Mouse (Mus musculus) hindbrain, embryonic 14.5 days (tissue): ENCODE data around the gene Tmx2. TPM values are rescaled to one million over a fixed set of nuclear protein-coding genes. Genes with fewer than 3 reads are reported as not detected.

Experiments
- ATAC-seq: fragments of 200-750 bp; cut with Nextera tagmentation; 2 replicates; pipeline ENCODE4 v1.8.0; 2017; ENCODE audit warnings: moderate number of reproducible peaks, mild to moderate bottlenecking, moderate TSS enrichment, moderate library complexity; ENCODE audit not compliant: low FRiP score
- DNase-seq: peaks from one replicate; pipeline ENCODE4 v3.0.0-alpha.2; 2015; ENCODE audit warnings: low spot score
- H3K27ac ChIP-seq: fragments of 300-500 bp; sonication (generic); 2 replicates; pipeline ENCODE4 v1.5.1; 2014; ENCODE audit warnings: mild to moderate bottlenecking, moderate library complexity
- H3K27me3 ChIP-seq: fragments of 300-500 bp; sonication (generic); 2 replicates; pipeline ENCODE4 v1.6.1; 2014; ENCODE audit warnings: mild to moderate bottlenecking, low read length, mixed read lengths; ENCODE audit not compliant: control insufficient read depth, insufficient read depth
- H3K36me3 ChIP-seq: fragments of 300-500 bp; sonication (generic); replicated peaks from 2 replicates; pipeline ENCODE4 v1.6.1; 2014; ENCODE audit not compliant: control insufficient read depth, insufficient read depth
- H3K4me1 ChIP-seq: fragments of 300-500 bp; sonication (generic); replicated peaks from 2 replicates; pipeline ENCODE4 v1.6.1; 2014; ENCODE audit warnings: antibody characterized with exemption, low read length, mixed read lengths; ENCODE audit not compliant: control insufficient read depth, insufficient read depth
- H3K4me2 ChIP-seq: fragments of 300-500 bp; sonication (generic); replicated peaks from 2 replicates; pipeline ENCODE4 v1.6.1; 2014; ENCODE audit warnings: mild to moderate bottlenecking, moderate library complexity
- H3K4me3 ChIP-seq: fragments of 300-500 bp; sonication (generic); replicated peaks from 2 replicates; pipeline ENCODE4 v1.5.1; 2014; ENCODE audit warnings: mild to moderate bottlenecking, low read length
- H3K9ac ChIP-seq: fragments of 300-500 bp; sonication (generic); 2 replicates; pipeline ENCODE4 v1.6.1; 2014
- H3K9me3 ChIP-seq: fragments of 300-500 bp; sonication (generic); 2 replicates; pipeline ENCODE4 v1.6.1; 2016; ENCODE audit warnings: low read length; ENCODE audit not compliant: control insufficient read depth
- WGBS: fragments of 180-500 bp; shearing (Covaris S2); extraction: QIAGEN DNeasy Blood & Tissue Kit; methylation state at CpG from one replicate; pipeline ENCODE4 v1.1.7; 2014; 5-methylcytosine and 5-hydroxymethylcytosine counted together
- polyA plus RNA-seq: library from polyadenylated mRNA; unstranded; fragments of >200 nt; fragmentation: Nextera tagmentation; extraction: Ambion mirVana; gene quantifications from 2 replicates; pipeline ENCODE4 v1.2.1, GENCODE M21; 2014

The Tmx2 gene
- polyA plus RNA-seq, 1 experiment from 2014 or later, result 316 TPM

DNA sequence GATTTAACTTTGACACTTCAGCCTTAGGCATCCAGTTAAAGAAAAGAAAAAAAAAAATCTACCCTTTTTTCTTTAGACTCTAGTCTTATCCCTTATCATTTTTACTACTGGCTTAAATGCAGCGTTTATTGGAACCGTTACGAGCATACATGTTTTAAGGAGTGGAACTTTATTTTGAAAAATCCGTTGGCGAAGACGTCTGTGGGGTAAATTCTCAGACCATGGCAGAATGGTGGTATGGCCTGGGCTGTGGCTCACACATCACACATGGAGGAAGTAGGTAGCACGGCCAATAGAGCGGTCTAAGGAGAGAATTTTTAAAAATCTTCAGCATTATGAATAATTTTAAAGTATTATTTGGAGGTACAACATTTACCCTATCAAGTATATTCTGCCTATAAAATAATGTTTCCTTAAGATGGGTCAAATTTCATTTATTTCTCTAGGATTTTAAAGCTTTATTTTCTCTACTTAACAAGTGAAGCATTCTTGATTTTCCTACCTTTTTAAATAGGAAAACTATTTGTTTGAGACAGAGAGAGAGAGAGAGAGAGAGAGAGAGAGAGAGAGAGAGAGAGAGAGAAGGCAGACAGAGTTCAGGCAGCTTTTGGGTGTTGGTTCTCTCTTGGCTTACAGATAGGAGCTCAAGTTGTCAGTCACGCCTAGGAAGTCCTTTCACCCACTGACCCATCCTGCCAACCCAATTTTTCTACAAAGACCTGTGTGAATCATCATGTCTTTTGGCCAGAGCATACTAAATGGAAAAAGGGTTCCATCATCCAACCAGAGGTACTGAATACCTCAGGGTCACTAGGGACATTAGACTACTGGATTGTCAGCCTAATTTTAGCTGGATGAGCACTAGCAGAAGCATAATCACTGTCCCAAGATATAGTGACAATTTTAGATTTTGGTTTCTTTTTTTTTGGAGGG is 37.7 kb upstream of the Tmx2 start:
- Histone ChIP-seq H3K9me3 (no peaks in the 10 kb centered on the region), H3K27me3 (no peaks in the 10 kb centered on the region), H3K27ac (peak overlapping the region; percentile 95), H3K4me2 (peak overlapping the region; percentile 89), H3K4me1 (peaks cover 16% of the 10 kb centered on the region), H3K36me3 (peaks cover 10% of the 10 kb centered on the region), H3K9ac (peak overlapping the region; percentile 69), H3K4me3 (peak overlapping the region; percentile 98)
- ATAC-seq (no peak), DNase-seq (no peak)
- WGBS, result 37% methylated on average over 9 of the region's 9 CpGs

GRCm38 (mm10) chr2:84715562-84716361 is 36.8 kb upstream of the Tmx2 start:
- DNase-seq (peak; percentile 87), ATAC-seq (peak; percentile 95)
- Histone ChIP-seq H3K27ac (peak overlapping the region; percentile 95), H3K36me3 (peaks cover 6% of the 10 kb centered on the region), H3K27me3 (no peaks in the 10 kb centered on the region), H3K9ac (peak overlapping the region; percentile 69), H3K4me2 (peak overlapping the region; percentile 89), H3K9me3 (no peaks in the 10 kb centered on the region), H3K4me3 (peak overlapping the region; percentile 98), H3K4me1 (peaks cover 16% of the 10 kb centered on the region)
- WGBS, result under 1% methylated on average over 33 of the region's 33 CpGs

DNA sequence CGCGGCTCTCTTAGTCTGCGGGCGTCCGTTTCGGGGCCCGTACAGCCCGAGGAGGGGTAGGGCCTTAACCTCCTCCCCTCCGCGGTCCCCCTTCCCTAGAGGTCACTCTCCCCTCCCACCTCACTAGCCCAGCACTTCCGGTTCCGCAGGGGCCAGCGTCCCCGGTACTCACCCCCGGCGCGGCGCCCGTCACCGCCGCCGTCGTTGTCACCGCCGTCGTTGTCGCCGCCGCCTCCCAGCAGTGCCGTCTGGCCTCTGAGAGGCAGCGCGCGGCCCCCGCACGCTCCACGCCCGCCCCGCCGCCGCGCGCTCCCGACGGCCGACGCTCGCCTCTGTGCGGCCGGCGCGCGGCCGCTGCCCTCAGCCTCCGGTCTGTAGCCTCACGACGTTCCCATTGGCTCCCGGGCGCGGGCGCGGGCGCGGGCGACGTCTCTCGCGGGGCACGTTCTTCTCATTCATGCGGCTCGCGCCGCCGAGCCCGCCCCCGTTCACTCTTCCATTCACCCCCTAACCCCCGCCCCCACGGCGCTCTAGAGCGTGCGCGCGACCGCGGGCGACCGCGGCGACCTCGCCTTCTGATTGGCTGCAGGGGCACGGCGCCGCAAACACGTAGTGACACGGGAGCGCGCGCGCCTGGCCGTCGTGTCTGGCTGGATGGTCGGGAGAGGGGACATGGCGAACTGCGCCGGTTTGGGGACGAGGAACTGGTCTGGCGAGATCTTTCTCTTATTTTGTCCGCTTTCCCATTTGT is 36.0 kb upstream of the Tmx2 start, which contains the start of gene Zdhhc5:
Gene Zdhhc5 (minus strand): TSS at position 370 of the 751 bp plus-strand sequence.
- ATAC-seq (peak; percentile 98), DNase-seq (peak; percentile 97)
- peaks cover 16% of the 10 kb centered on the region for H3K4me1 ChIP-seq
- peaks cover 13% of the 10 kb centered on the region for H3K36me3 ChIP-seq
- under 1% methylated on average over 96 of the region's 107 CpGs for WGBS
- H3K27ac ChIP-seq, result peak within 1 kb of the TSS; percentile 95
- H3K4me2 ChIP-seq, result peak within 1 kb of the TSS; percentile 89
- no peaks in the 10 kb centered on the region for H3K27me3 ChIP-seq
- H3K9me3 ChIP-seq, result no peaks in the 10 kb centered on the region
- peak within 1 kb of the TSS; percentile 96 for H3K9ac ChIP-seq
- peak within 1 kb of the TSS; percentile 98 for H3K4me3 ChIP-seq

DNA sequence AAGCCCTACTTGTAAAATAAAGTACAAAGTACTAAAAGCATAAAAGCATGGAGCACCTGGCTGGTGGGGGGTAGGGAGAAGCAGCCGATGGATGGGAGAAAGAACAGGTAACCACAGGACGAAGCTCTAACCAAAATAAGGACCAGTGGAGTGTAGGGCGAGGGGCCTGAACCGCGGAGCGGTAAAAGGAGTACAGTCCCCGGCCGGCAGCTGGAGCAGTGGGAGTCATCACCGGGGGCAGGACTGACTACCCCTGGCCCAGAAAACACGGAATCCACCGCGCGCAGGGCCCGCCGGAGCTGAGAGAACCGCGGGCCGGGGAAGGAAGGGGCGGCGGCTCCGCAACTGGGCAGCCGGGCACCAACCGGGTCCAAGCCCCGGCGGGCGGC is 35.5 kb upstream of the Tmx2 start:
- Histone ChIP-seq H3K9ac (peak overlapping the region; percentile 96), H3K9me3 (no peaks in the 10 kb centered on the region), H3K36me3 (peaks cover 18% of the 10 kb centered on the region), H3K27ac (peak overlapping the region; percentile 95), H3K4me1 (peaks cover 16% of the 10 kb centered on the region), H3K27me3 (no peaks in the 10 kb centered on the region), H3K4me2 (peak overlapping the region; percentile 82), H3K4me3 (peak overlapping the region; percentile 98)
- WGBS, result under 1% methylated on average over 22 of the region's 26 CpGs
- DNase-seq (no peak), ATAC-seq (no peak; the same call in 1 of the 2 replicates)

DNA sequence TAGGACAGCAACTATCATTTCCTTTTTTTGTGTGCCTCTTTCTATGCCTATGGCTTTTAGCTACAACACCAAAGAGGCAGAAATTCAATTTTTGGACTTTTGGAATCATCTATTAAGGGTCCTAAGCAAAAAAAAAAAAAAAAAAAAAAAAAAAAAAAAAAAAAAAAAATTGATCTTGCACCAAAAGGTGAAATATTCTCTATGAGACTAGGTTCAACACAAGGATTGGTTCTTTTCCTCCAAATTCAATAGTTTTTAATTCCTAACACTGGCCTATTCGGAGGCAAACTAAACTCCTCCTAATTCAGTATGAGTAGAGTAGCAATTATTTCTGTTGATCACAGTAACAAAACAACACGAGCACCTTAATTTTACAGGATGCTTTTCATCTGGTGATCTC is 33.0 kb upstream of the Tmx2 start:
- DNase-seq (no peak), ATAC-seq (no peak)
- Histone ChIP-seq H3K9ac (no peak overlapping the region), H3K4me3 (no peak overlapping the region), H3K4me1 (peaks cover 16% of the 10 kb centered on the region), H3K9me3 (no peaks in the 10 kb centered on the region), H3K27ac (no peak overlapping the region), H3K27me3 (no peaks in the 10 kb centered on the region), H3K4me2 (no peak overlapping the region), H3K36me3 (peaks cover 41% of the 10 kb centered on the region)
- WGBS, result 96% methylated on average over 2 of the region's 2 CpGs

DNA sequence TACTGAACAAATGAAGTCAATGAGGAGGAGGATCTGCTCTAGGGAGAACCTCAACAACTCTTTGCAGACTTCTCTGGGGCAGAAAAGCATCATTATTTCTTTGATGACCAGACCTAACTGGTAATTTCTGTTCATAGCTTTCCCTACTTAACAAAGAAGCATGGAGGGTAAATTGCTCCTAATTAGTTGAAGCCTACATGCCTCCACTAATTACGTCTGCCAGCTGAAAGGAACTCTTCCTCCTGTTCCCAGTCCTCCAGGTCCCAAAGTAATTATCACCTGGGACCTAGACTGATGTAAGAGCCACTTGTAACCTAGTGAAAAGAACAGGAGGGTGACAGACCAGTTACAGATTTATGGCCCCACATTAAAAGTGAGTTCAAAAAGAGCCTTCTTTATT is 28.6 kb upstream of the Tmx2 start:
- Histone ChIP-seq H3K9ac (no peak overlapping the region), H3K9me3 (no peaks in the 10 kb centered on the region), H3K27me3 (no peaks in the 10 kb centered on the region), H3K4me2 (no peak overlapping the region), H3K4me3 (no peak overlapping the region), H3K27ac (no peak overlapping the region), H3K36me3 (peaks cover 73% of the 10 kb centered on the region), H3K4me1 (no peaks in the 10 kb centered on the region; the same call in 1 of the 2 replicates)
- ATAC-seq (no peak), DNase-seq (no peak)
- WGBS, result 56% methylated on average over 1 of the region's 1 CpGs

- Histone ChIP-seq H3K9me3 (no peaks in the 10 kb centered on the region), H3K36me3 (peaks cover 79% of the 10 kb centered on the region)
- WGBS, result 94% methylated on average over 1 of the region's 1 CpGs
Observed at GRCm38 (mm10) chr2:84705295-84705694, 26.4 kb upstream of the Tmx2 start.

DNA sequence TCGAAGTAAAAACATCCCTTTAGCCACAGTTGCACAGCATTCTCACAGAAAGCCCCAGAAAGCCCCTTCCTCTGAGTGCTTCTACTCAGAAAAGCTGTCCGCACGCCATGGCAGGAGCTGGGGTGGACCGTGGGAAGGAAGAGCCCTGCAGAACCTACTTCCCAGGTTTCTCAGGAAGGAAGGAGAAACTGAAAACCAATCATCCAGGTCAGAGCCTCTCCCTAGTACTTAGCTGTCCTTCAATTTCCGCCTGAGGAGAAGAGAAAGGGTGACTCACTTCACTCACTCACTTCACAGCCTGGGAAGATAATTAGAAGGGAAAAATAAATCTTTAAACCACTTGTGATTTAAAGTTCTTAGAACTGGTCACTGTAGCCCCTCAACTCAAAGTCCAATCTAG is 25.4 kb upstream of the Tmx2 start:
- Histone ChIP-seq H3K4me1 (no peaks in the 10 kb centered on the region), H3K4me2 (no peak overlapping the region), H3K9ac (no peak overlapping the region), H3K27me3 (no peaks in the 10 kb centered on the region), H3K4me3 (no peak overlapping the region), H3K9me3 (no peaks in the 10 kb centered on the region), H3K36me3 (peaks cover 77% of the 10 kb centered on the region), H3K27ac (no peak overlapping the region)
- DNase-seq, result no peak
- no peak for ATAC-seq
- 89% methylated on average over 5 of the region's 5 CpGs for WGBS

More at GRCm38 (mm10) chr2:84705295-84705694, 26.4 kb upstream of the Tmx2 start:
- ATAC-seq (no peak), DNase-seq (no peak)
- Histone ChIP-seq H3K4me3 (no peak overlapping the region), H3K4me1 (no peaks in the 10 kb centered on the region; the same call in 1 of the 2 replicates), H3K9ac (no peak overlapping the region), H3K27me3 (no peaks in the 10 kb centered on the region), H3K27ac (no peak overlapping the region), H3K4me2 (no peak overlapping the region)
